Mouse (Mus musculus) testis, postnatal 10 days (tissue): ENCODE results near the gene Rbms1.

Experiments
- DNase-seq: peaks from one replicate; pipeline ENCODE4 v3.0.0; 2021; ENCODE audit warnings: low spot score

Rbms1 gene

GRCm38 (mm10) chr2:60712483-60712882 is 250.5 kb downstream of the Rbms1 start:
- no peak for DNase-seq

- DNase-seq: no peak
Measured at GRCm38 (mm10) chr2:60711098-60711880, 251.7 kb downstream of the Rbms1 start.

- no peak for DNase-seq
Measured at GRCm38 (mm10) chr2:60710317-60710716, 252.7 kb downstream of the Rbms1 start.

- no peak for DNase-seq
Measured at GRCm38 (mm10) chr2:60708671-60709070, 254.3 kb downstream of the Rbms1 start.

GRCm38 (mm10) chr2:60706866-60707265 is 256.1 kb downstream of the Rbms1 start:
- no peak for DNase-seq

GRCm38 (mm10) chr2:60705426-60705825 is 257.6 kb downstream of the Rbms1 start:
- no peak for DNase-seq

- DNase-seq: no peak
Measured at GRCm38 (mm10) chr2:60703315-60703714, 259.7 kb downstream of the Rbms1 start.

- no peak for DNase-seq
Measured at GRCm38 (mm10) chr2:60700956-60701355, 262.0 kb downstream of the Rbms1 start.
